9 mouse cellular contexts compared by ENCODE assay signal in the genomic region with DNA sequence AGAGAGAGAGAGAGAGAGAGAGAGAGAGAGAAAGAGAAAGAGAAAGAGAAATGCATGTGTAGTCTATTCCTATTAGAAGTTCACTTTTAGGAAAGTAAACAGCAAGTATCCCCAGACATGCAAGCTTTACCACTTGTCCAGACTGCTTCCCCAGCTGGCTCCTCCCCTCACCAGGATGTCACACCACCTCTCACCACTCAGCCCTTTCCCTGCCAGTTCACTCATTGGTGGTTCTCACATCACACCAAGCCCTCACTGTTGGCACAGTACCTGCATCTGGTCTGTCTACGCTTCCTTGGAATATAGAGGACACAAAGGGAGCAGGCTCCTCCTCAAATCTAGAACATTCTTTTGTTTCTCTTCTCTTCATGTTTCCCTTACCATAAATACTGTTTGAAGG. TPM values are rescaled to one million over a fixed set of nuclear protein-coding genes. Genes with fewer than 3 reads are reported as not detected.
DNase-seq lines count a peak whose midpoint lies in the region; ATAC-seq and TF ChIP-seq lines count a peak whose summit lies in the region.
"Had no signal": no experiment of that assay in that cellular context is flagged by ENCODE, and none has a peak within 500 bp of the region (broad histone marks: within the 10 kb centered on the region; RNA-seq: fewer than 3 reads in every experiment).

No protein-coding gene starts in this region.

- H3K4me2 ChIP-seq in intestine, embryonic 16.5 days (ENCODE audit: low read depth, low read length), result no peak overlapping the region
- H3K4me2 ChIP-seq in stomach, embryonic 14.5 days (replicated peaks; ENCODE audit: low read depth, low read length), result no peak overlapping the region
- H3K4me2 ChIP-seq: embryonic facial prominence, embryonic 12.5 days had no signal

- WGBS in intestine, embryonic 16.5 days, result 50% methylated on average over 1 of the region's 1 CpGs
- 64% methylated on average over 1 of the region's 1 CpGs for WGBS in stomach, embryonic 14.5 days

- peak; percentile 53 to 56 for DNase-seq in cerebellum, postnatal 10 days
- DNase-seq in cerebellum, adult 9-10 months, result no peak
- DNase-seq in testis, postnatal 14 days (ENCODE audit: low spot score), result no peak
- DNase-seq in embryo, embryonic 10.5 days (ENCODE audit: low spot score), result no peak
- DNase-seq in layer of hippocampus, adult 8-10 months (ENCODE audit: low spot score in 2 of 2), result no peak

- no peak for TF ChIP-seq CTCF in testis, adult 2 months (IDR thresholded peaks at IDR 0.05; ENCODE audit: control insufficient read depth, insufficient read depth, insufficient replicate concordance, low read depth, low read length)

- ATAC-seq in intestine, embryonic 16.5 days, result peak; percentile 83
- ATAC-seq in stomach, embryonic 14.5 days (ENCODE audit: insufficient number of reproducible peaks, insufficient read depth, low FRiP score, low read depth), result peak; percentile 63; the same call in 1 of the 2 replicates

- no peak for TF ChIP-seq POLR2A in testis, adult 2 months (IDR thresholded peaks at IDR 0.05; ENCODE audit: control insufficient read depth, low read depth, low read length)

- peak overlapping the region; percentile 59; the same call in 1 of the 2 replicates for H3K4me3 ChIP-seq in testis, adult 2 months (ENCODE audit: control insufficient read depth, low read depth, low read length)
- no peak overlapping the region for H3K4me3 ChIP-seq in intestine, embryonic 16.5 days (ENCODE audit: low read length)
- no peak overlapping the region for H3K4me3 ChIP-seq in stomach, embryonic 14.5 days (ENCODE audit: low read depth, low read length)
- H3K4me3 ChIP-seq: embryonic facial prominence, embryonic 12.5 days had no signal

- H3K27ac ChIP-seq in testis, adult 2 months (ENCODE audit: control insufficient read depth, insufficient read depth, low read depth, low read length), result no peak overlapping the region
- H3K27ac ChIP-seq in intestine, embryonic 16.5 days (ENCODE audit: low read length), result no peak overlapping the region
- no peak overlapping the region for H3K27ac ChIP-seq in stomach, embryonic 14.5 days (ENCODE audit: low read length)
- H3K27ac ChIP-seq: embryonic facial prominence, embryonic 12.5 days had no signal

- no peaks in the 10 kb centered on the region for H3K27me3 ChIP-seq in testis, adult 2 months (ENCODE audit: control insufficient read depth, insufficient read depth, low read length)
- H3K27me3 ChIP-seq in intestine, embryonic 16.5 days (replicated peaks; ENCODE audit: control insufficient read depth, insufficient read depth, low read length), result no peaks in the 10 kb centered on the region
- no peaks in the 10 kb centered on the region for H3K27me3 ChIP-seq in stomach, embryonic 14.5 days (ENCODE audit: control insufficient read depth, insufficient read depth, low read length)
- H3K27me3 ChIP-seq: embryonic facial prominence, embryonic 12.5 days had no signal

- H3K9ac ChIP-seq in intestine, embryonic 16.5 days (ENCODE audit: low read depth, low read length), result no peak overlapping the region
- no peak overlapping the region for H3K9ac ChIP-seq in stomach, embryonic 14.5 days (replicated peaks; ENCODE audit: low read depth, low read length)
- H3K9ac ChIP-seq: embryonic facial prominence, embryonic 12.5 days had no signal

- no peaks in the 10 kb centered on the region for H3K9me3 ChIP-seq in intestine, embryonic 16.5 days (ENCODE audit: control insufficient read depth, low read length)
- H3K9me3 ChIP-seq in stomach, embryonic 14.5 days (ENCODE audit: control insufficient read depth, low read depth, low read length), result no peaks in the 10 kb centered on the region
- H3K9me3 ChIP-seq: embryonic facial prominence, embryonic 12.5 days had no signal

- H3K4me1 ChIP-seq in testis, adult 2 months (ENCODE audit: control insufficient read depth, insufficient read depth, low read length), result no peaks in the 10 kb centered on the region
- H3K4me1 ChIP-seq in intestine, embryonic 16.5 days (ENCODE audit: control insufficient read depth, insufficient read depth, low read length), result peaks cover 10% of the 10 kb centered on the region
- 0 out of 2 replicates have a peak, but pooled peaks cover 6% of the 10 kb centered on the region for H3K4me1 ChIP-seq in stomach, embryonic 14.5 days (ENCODE audit: control insufficient read depth, insufficient read depth, low read length)

- H3K36me3 ChIP-seq in testis, adult 2 months (ENCODE audit: control insufficient read depth, insufficient read depth, low read length), result no peaks in the 10 kb centered on the region
- no peaks in the 10 kb centered on the region for H3K36me3 ChIP-seq in intestine, embryonic 16.5 days (ENCODE audit: control insufficient read depth, insufficient read depth, low read length)
- no peaks in the 10 kb centered on the region for H3K36me3 ChIP-seq in stomach, embryonic 14.5 days (ENCODE audit: control insufficient read depth, insufficient read depth, low read length)
- H3K36me3 ChIP-seq: embryonic facial prominence, embryonic 12.5 days had no signal

RNA-seq across cellular contexts. Expression of a gene that starts 26.9 kb away (rescaled TPM):
- polyA plus RNA-seq in testis, adult 2 months (2012; rRNA removed), result 2.7 and 3.8 TPM in 2 replicates
- 17.1 and 17.9 TPM in 2 replicates for polyA plus RNA-seq in intestine, embryonic 16.5 days (2015; fragmentation: Nextera tagmentation; extraction: Ambion mirVana)
- polyA plus RNA-seq in stomach, embryonic 14.5 days (2014; fragmentation: Nextera tagmentation; extraction: Ambion mirVana), result 25.0 and 27.6 TPM in 2 replicates
- total RNA-seq in layer of hippocampus, adult 8-10 months (2022), result 10 to 100 TPM; 23.6 to 29.2 (median 24.9) TPM

RNA-seq across cellular contexts. Expression of a gene that starts 44.2 kb away (rescaled TPM):
- polyA plus RNA-seq in testis, adult 2 months (2012; rRNA removed), result 2.7 and 3.0 TPM in 2 replicates
- 2.3 and 2.6 TPM in 2 replicates for polyA plus RNA-seq in intestine, embryonic 16.5 days (2015; fragmentation: Nextera tagmentation; extraction: Ambion mirVana)
- polyA plus RNA-seq in stomach, embryonic 14.5 days (2014; fragmentation: Nextera tagmentation; extraction: Ambion mirVana), result 7.1 and 8.5 TPM in 2 replicates
- 10 to 100 TPM in 2 of 4 experiments, 1 to 10 TPM in 2; 8.9 to 16.6 (median 11.0) TPM for total RNA-seq in layer of hippocampus, adult 8-10 months (2022)

Comparison
In these comparisons a context has a peak if more than half of its experiments do, and no peak if none do; other contexts are left out.
1. DNase-seq: peak in cerebellum, postnatal 10 days (2 of 2); none in cerebellum, adult 9-10 months (single experiment), testis, postnatal 14 days (single experiment), embryo, embryonic 10.5 days (single experiment) and layer of hippocampus, adult 8-10 months (0 of 2).